Mouse (Mus musculus) small intestine, adult 2 months (tissue): ENCODE data around the gene Slc25a33. TPM values are rescaled to one million over a fixed set of nuclear protein-coding genes. Genes with fewer than 3 reads are reported as not detected.
A peak's percentile ranks its signal among the peaks of the same experiment; 100 is the strongest.
"Not testable (repeated sequence)": the region's sequence is repeated elsewhere in the genome, so short reads cannot be mapped to it uniquely, and the experiment has no call there.

Experiments used
- H3K27ac ChIP-seq: fragments of 200-500 bp; 2 replicates; pipeline ENCODE4 v1.5.1; 2012; ENCODE audit warnings: low read depth, low read length, control low read depth, inconsistent platforms; ENCODE audit not compliant: insufficient read depth
- H3K27me3 ChIP-seq: fragments of 200-500 bp; 2 replicates; pipeline ENCODE4 v1.6.1; 2012; ENCODE audit warnings: mild to moderate bottlenecking, moderate library complexity, low read length, inconsistent platforms; ENCODE audit not compliant: control insufficient read depth, insufficient read depth
- H3K36me3 ChIP-seq: fragments of 200-500 bp; 2 replicates; pipeline ENCODE4 v1.6.1; 2012; ENCODE audit warnings: mild to moderate bottlenecking, low read length, control low read depth, inconsistent platforms; ENCODE audit not compliant: control insufficient read depth, insufficient read depth
- H3K4me1 ChIP-seq: fragments of 200-500 bp; 2 replicates; pipeline ENCODE4 v1.6.1; 2012; ENCODE audit warnings: low read length, inconsistent platforms, mixed read lengths; ENCODE audit not compliant: control insufficient read depth, insufficient read depth, insufficient read length
- H3K4me3 ChIP-seq: fragments of 200-500 bp; 2 replicates; pipeline ENCODE4 v1.5.1; 2012; ENCODE audit warnings: low read depth, mild to moderate bottlenecking, control low read depth, inconsistent platforms, low read length, moderate library complexity
- CTCF ChIP-seq: fragments of 200-500 bp; IDR thresholded peaks from 2 replicates; pipeline ENCODE4 v1.5.1; 2012; ENCODE audit warnings: low read depth, mild to moderate bottlenecking, control low read depth, inconsistent platforms, low read length, moderate library complexity, mixed read lengths; ENCODE audit not compliant: insufficient replicate concordance, insufficient read length; ENCODE audit errors: extremely low read depth
- POLR2A ChIP-seq: fragments of 200-500 bp; IDR thresholded peaks from 2 replicates; pipeline ENCODE4 v1.6.1; 2012; ENCODE audit warnings: low read depth, mild to moderate bottlenecking, control low read depth, inconsistent platforms, low read length, moderate library complexity
- WGBS: fragments of 180-500 bp; shearing (Covaris S2); methylation state at CpG from one replicate; pipeline ENCODE4 v1.1.7; 2018; 5-methylcytosine and 5-hydroxymethylcytosine counted together
- polyA plus RNA-seq: library from polyadenylated mRNA; depleted of rRNA; stranded (reverse); fragments of >200 nt; gene quantifications from 2 replicates; pipeline ENCODE4 v1.2.3, GENCODE M21; 2012

Slc25a33 gene
- polyA plus RNA-seq, 1 experiment: 5.3 TPM

GRCm38 (mm10) chr4:149775330-149775729, 1.3 kb upstream of the Slc25a33 start:
- no peak overlapping the region for H3K4me3 ChIP-seq
- TF ChIP-seq POLR2A (no peak), CTCF (no peak)
- H3K27ac ChIP-seq: no peak overlapping the region
- peaks cover 18% of the 10 kb centered on the region; the same call in 1 of the 2 replicates for H3K4me1 ChIP-seq
- H3K36me3 ChIP-seq: no peaks in the 10 kb centered on the region
- WGBS: 33% methylated on average over 7 of the region's 7 CpGs
- no peaks in the 10 kb centered on the region for H3K27me3 ChIP-seq

DNA sequence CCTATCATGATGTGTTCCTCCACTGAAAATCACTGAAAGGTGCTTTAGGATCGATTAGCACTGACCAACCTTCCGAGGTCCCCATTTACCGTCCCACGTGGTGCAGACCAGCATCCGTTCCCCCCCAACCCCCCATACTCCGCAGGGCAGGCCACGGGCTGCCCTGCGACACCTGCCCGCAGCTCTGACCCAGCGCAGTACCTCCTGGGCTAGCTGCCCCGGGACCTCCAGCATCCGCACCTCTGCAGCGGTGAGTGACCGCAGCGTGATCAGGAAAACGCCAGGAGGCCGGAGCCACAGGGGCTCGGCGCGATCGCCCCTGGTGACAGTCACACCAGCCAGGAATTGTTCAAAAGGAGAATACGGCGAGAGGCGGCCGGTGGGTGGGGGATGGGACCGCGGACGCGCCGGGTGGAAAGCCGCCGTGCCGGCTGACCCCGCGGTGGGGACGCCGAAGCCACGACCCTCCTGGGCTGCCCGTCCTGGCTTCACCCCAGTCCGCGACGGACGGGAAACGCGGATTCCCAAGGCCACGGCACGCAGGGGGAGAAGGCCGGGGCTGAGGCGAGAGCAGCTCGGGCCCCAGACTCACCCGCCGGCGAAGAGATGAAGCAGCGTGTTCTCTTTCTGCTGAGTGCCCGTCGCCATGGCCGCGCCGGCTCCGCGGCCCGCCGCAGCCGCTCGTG, 526 bp downstream of the Slc25a33 start:
- H3K27ac ChIP-seq: peak overlapping the region; percentile 46
- WGBS: under 1% methylated on average over 65 of the region's 65 CpGs
- no peaks in the 10 kb centered on the region for H3K27me3 ChIP-seq
- H3K36me3 ChIP-seq: no peaks in the 10 kb centered on the region
- TF ChIP-seq POLR2A: no peak
- peaks cover 18% of the 10 kb centered on the region; the same call in 1 of the 2 replicates for H3K4me1 ChIP-seq
- H3K4me3 ChIP-seq: peak overlapping the region; percentile 74

DNA sequence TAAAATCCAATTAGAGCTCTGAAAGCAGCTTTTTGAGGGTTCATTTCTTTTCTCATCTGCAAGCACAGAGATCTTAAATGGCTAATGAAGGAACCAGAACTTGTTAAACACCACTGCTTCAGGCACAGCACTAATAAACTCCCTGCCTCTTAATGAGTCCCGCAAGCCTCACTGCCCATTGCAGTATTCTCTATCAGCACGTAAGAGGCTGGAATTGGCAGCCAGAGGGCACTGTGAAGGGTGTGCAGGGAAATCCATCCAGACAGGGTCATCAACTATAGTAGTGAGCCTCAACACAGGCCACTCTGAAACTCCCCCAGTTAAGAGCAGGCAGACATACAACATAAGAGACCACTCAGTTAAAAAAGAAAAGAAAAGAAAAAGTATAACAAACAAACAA, 1.7 kb downstream of the Slc25a33 start:
- Histone ChIP-seq H3K27me3 (no peaks in the 10 kb centered on the region), H3K4me1 (peaks cover 13% of the 10 kb centered on the region; the same call in 1 of the 2 replicates), H3K36me3 (no peaks in the 10 kb centered on the region), H3K4me3 (no peak overlapping the region), H3K27ac (no peak overlapping the region)
- 19% methylated on average over 2 of the region's 2 CpGs for WGBS
- TF ChIP-seq POLR2A (no peak), CTCF (peak; percentile 55; the same call in 1 of the 2 replicates)

- Histone ChIP-seq H3K4me1 (no peaks in the 10 kb centered on the region), H3K36me3 (no peaks in the 10 kb centered on the region), H3K27me3 (no peaks in the 10 kb centered on the region), H3K4me3 (no peak overlapping the region), H3K27ac (no peak overlapping the region)
- TF ChIP-seq POLR2A: no peak
- 78% methylated on average over 5 of the region's 5 CpGs for WGBS
Measured at GRCm38 (mm10) chr4:149765201-149765600, 8.9 kb downstream of the Slc25a33 start.

DNA sequence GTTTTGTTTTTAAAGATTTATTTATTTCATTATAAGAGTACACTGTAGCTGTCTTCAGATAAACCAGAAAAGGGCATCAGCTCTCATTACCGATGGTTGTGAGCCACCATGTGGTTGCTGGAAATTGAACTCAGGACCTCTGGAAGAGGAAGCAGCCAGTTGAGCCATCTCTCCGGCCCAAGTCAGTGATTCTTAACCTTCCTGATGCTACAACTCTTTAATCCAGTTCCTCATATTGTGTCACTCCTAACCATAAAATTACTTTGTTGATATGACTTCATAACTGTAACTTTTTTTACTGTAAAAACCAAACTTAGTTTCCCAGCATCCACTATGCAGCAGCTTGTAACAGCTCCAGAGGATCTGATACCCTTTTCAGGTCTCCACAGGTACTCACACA, 10.7 kb downstream of the Slc25a33 start:
- H3K27ac ChIP-seq: no peak overlapping the region
- no peak overlapping the region for H3K4me3 ChIP-seq
- WGBS: 80% methylated on average over 2 of the region's 2 CpGs
- no peaks in the 10 kb centered on the region for H3K36me3 ChIP-seq
- 0 out of 2 replicates have a peak, but pooled peaks cover under 1% of the 10 kb centered on the region for H3K4me1 ChIP-seq
- no peaks in the 10 kb centered on the region for H3K27me3 ChIP-seq
- TF ChIP-seq POLR2A: no peak
- no peak for TF ChIP-seq CTCF

GRCm38 (mm10) chr4:149759517-149759916, 14.6 kb downstream of the Slc25a33 start:
- peaks cover 4% of the 10 kb centered on the region; the same call in 1 of the 2 replicates for H3K4me1 ChIP-seq
- peak overlapping the region; percentile 71 for H3K27ac ChIP-seq
- no peaks in the 10 kb centered on the region for H3K27me3 ChIP-seq
- TF ChIP-seq POLR2A (no peak), CTCF (no peak)
- H3K36me3 ChIP-seq: 0 out of 2 replicates have a peak, but pooled peaks cover 3% of the 10 kb centered on the region
- no peak overlapping the region for H3K4me3 ChIP-seq
- WGBS: 49% methylated on average over 5 of the region's 5 CpGs

DNA sequence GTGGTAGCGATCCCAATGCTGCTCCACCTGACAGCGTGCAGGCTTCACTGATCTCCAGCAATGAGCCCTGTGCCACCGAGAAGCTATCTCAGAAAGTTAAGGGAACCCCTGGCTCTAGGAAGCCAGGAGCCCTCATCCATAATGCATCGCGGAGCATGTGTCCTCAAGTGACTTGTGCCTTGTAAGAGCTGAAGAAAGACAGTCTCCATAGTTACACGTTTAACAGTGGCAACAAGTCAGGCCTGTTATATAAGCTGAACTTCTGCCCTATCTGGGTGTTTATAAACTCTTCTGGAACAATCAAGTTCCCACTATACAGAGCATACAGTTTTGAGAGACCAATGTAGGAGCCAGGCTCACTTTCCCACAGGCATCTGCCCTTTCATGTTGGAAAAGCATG, 15.7 kb downstream of the Slc25a33 start:
- 67% methylated on average over 6 of the region's 6 CpGs for WGBS
- Histone ChIP-seq H3K4me3 (no peak overlapping the region), H3K36me3 (0 out of 2 replicates have a peak, but pooled peaks cover 3% of the 10 kb centered on the region), H3K4me1 (peaks cover 4% of the 10 kb centered on the region; the same call in 1 of the 2 replicates), H3K27ac (peak overlapping the region; percentile 72), H3K27me3 (no peaks in the 10 kb centered on the region)
- TF ChIP-seq POLR2A: no peak
- no peak for TF ChIP-seq CTCF

DNA sequence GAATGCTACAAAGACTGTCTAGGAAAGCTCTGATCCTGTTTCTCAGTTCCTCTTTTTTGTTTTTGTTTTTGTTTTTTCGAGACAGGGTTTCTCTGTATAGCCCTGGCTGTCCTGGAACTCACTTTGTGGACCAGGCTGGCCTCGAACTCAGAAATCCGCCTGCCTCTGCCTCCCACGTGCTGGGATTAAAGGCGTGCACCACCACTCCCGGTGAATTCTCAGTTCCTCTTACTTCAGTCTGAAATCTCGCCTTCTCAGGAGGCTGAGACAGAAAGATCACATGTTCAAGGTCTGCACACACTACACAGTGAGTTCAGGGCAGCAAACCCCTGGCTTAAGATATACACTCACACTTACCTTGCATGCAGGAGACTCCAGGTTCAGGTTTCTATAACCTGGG, 17.5 kb downstream of the Slc25a33 start:
- H3K27me3 ChIP-seq, H3K27ac ChIP-seq, H3K36me3 ChIP-seq, H3K4me1 ChIP-seq, H3K4me3 ChIP-seq: not testable (repeated sequence)
- WGBS: 84% methylated on average over 7 of the region's 7 CpGs
